Mouse (Mus musculus) midbrain, embryonic 15.5 days (tissue): Measurements from ENCODE around the gene Tnr. TPM values are rescaled to one million over a fixed set of nuclear protein-coding genes. Genes with fewer than 3 reads are reported as not detected.

Source experiments
- ATAC-seq: fragments of 200-750 bp; cut with Nextera tagmentation; replicated peaks from 2 replicates; pipeline ENCODE4 v1.8.0; 2017; ENCODE audit warnings: moderate TSS enrichment
- H3K27ac ChIP-seq: fragments of 300-500 bp; sonication (generic); 2 replicates; pipeline ENCODE4 v1.5.1; 2015; ENCODE audit warnings: mild to moderate bottlenecking, inconsistent platforms
- H3K27me3 ChIP-seq: fragments of 300-500 bp; sonication (generic); replicated peaks from 2 replicates; pipeline ENCODE4 v1.6.1; 2015; ENCODE audit warnings: inconsistent platforms
- H3K36me3 ChIP-seq: fragments of 300-500 bp; sonication (generic); replicated peaks from 2 replicates; pipeline ENCODE4 v1.6.1; 2015; ENCODE audit warnings: inconsistent platforms
- H3K4me1 ChIP-seq: fragments of 300-500 bp; sonication (generic); 2 replicates; pipeline ENCODE4 v1.6.1; 2015; ENCODE audit warnings: inconsistent platforms
- H3K4me2 ChIP-seq: fragments of 300-500 bp; sonication (generic); 2 replicates; pipeline ENCODE4 v1.6.1; 2015; ENCODE audit warnings: inconsistent platforms, mild to moderate bottlenecking, moderate library complexity
- H3K4me3 ChIP-seq: fragments of 300-500 bp; sonication (generic); 2 replicates; pipeline ENCODE4 v1.5.1; 2015; ENCODE audit warnings: mild to moderate bottlenecking, inconsistent platforms
- H3K9ac ChIP-seq: fragments of 300-500 bp; sonication (generic); 2 replicates; pipeline ENCODE4 v1.6.1; 2015; ENCODE audit warnings: mild to moderate bottlenecking, inconsistent platforms
- H3K9me3 ChIP-seq: fragments of 300-500 bp; sonication (generic); 2 replicates; pipeline ENCODE4 v1.6.1; 2016; ENCODE audit warnings: inconsistent platforms
- WGBS: fragments of 180-500 bp; shearing (Covaris S2); methylation state at CpG from one replicate; pipeline ENCODE4 v1.1.7; 2015; ENCODE audit warnings: mixed read lengths; 5-methylcytosine and 5-hydroxymethylcytosine counted together
- polyA plus RNA-seq: library from polyadenylated mRNA; unstranded; fragments of >200 nt; fragmentation: Nextera tagmentation; extraction: Ambion mirVana; gene quantifications from 2 replicates; pipeline ENCODE4 v1.2.1, GENCODE M21; 2015

Tnr gene
- polyA plus RNA-seq, 1 experiment from 2014 or later = 6.6 TPM

GRCm38 (mm10) chr1:159532841-159533569 is 9.4 kb downstream of the Tnr start:
- ATAC-seq = no peak
- Histone ChIP-seq H3K27ac (no peak overlapping the region), H3K9ac (no peak overlapping the region), H3K36me3 (no peaks in the 10 kb centered on the region), H3K4me3 (no peak overlapping the region), H3K9me3 (no peaks in the 10 kb centered on the region), H3K4me2 (no peak overlapping the region), H3K4me1 (0 out of 2 replicates have a peak, but pooled peaks cover 9% of the 10 kb centered on the region), H3K27me3 (no peaks in the 10 kb centered on the region)
- 49% methylated on average over 4 of the region's 4 CpGs for WGBS

GRCm38 (mm10) chr1:159535582-159535981 is 12.0 kb downstream of the Tnr start:
- ATAC-seq = no peak
- Histone ChIP-seq H3K36me3 (no peaks in the 10 kb centered on the region), H3K27ac (no peak overlapping the region), H3K9ac (no peak overlapping the region), H3K9me3 (no peaks in the 10 kb centered on the region), H3K4me3 (no peak overlapping the region), H3K27me3 (no peaks in the 10 kb centered on the region), H3K4me1 (0 out of 2 replicates have a peak, but pooled peaks cover 9% of the 10 kb centered on the region), H3K4me2 (no peak overlapping the region)
- WGBS = 3% methylated on average over 4 of the region's 4 CpGs

- Histone ChIP-seq H3K9ac (no peak overlapping the region), H3K4me1 (0 out of 2 replicates have a peak, but pooled peaks cover 9% of the 10 kb centered on the region), H3K27me3 (no peaks in the 10 kb centered on the region), H3K4me2 (no peak overlapping the region), H3K9me3 (no peaks in the 10 kb centered on the region), H3K4me3 (no peak overlapping the region), H3K27ac (no peak overlapping the region), H3K36me3 (no peaks in the 10 kb centered on the region)
- no peak for ATAC-seq
These were observed 14.0 kb downstream of the Tnr start for GRCm38 (mm10) chr1:159537541-159537940.

GRCm38 (mm10) chr1:159538076-159538475 is 14.5 kb downstream of the Tnr start:
- Histone ChIP-seq H3K4me2 (no peak overlapping the region), H3K4me1 (0 out of 2 replicates have a peak, but pooled peaks cover 7% of the 10 kb centered on the region), H3K4me3 (no peak overlapping the region), H3K27me3 (no peaks in the 10 kb centered on the region), H3K9ac (no peak overlapping the region), H3K9me3 (no peaks in the 10 kb centered on the region), H3K36me3 (no peaks in the 10 kb centered on the region), H3K27ac (no peak overlapping the region)
- no peak for ATAC-seq
- WGBS = 7% methylated on average over 7 of the region's 7 CpGs

DNA sequence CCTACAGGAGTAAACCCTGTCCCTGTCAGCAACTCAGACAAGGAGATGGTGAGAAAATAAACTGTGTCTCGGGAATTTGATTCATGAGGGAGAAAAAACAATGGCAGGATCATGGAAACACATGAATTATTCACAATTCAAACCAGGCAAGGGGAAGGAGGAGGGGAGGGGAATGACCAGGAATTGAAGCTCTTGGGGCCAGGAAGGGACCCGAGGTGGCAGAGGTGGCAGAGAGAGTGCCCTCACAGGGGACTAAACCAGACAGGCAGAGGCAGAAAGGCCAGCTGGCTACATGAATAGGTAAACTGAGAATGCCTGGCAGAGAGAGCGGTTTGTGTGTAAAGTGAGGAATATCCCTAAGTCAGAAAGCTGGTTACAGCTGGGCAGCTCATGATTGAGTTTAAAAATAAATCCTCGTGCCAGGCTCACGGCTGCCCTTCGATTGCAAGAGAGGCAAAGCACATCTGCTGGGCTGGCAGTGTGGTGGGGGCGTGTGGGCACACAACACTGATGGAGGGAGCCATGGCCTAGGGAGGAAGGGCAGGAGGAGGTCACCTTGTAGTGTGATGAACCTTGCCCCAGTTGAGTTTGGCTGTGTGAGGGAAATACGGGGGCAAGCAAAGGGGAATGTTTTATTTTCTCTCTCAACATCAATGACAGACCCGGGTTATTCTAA is 22.0 kb downstream of the Tnr start:
- no peaks in the 10 kb centered on the region for H3K9me3 ChIP-seq
- H3K9ac ChIP-seq = no peak overlapping the region
- no peak for ATAC-seq
- H3K4me2 ChIP-seq = no peak overlapping the region
- no peak overlapping the region for H3K27ac ChIP-seq
- 54% methylated on average over 9 of the region's 9 CpGs for WGBS
- H3K4me1 ChIP-seq = peaks cover 7% of the 10 kb centered on the region
- no peaks in the 10 kb centered on the region for H3K27me3 ChIP-seq
- no peaks in the 10 kb centered on the region for H3K36me3 ChIP-seq
- no peak overlapping the region for H3K4me3 ChIP-seq

DNA sequence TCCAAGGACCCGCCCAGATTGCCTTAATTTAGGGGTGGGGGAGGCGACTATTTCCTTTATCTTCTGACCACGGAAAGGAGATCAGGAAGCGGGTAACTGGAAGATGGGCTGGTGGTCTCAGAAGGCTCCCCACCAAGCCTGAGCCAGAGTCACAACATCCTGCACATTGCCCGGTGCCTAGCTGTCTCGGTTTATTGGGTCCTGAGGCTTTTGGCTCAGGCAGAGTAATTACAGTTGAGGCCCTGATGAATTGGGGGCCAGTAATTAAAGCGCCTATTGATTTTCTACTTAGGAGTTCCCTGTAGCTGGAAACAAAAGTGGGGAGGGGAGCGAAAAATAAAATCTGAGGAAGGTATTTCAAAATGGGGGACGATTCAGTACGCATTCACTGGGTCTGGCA is 27.5 kb downstream of the Tnr start:
- Histone ChIP-seq H3K4me3 (no peak overlapping the region), H3K9ac (no peak overlapping the region), H3K36me3 (no peaks in the 10 kb centered on the region), H3K27me3 (0 out of 2 replicates have a peak, but pooled peaks cover 3% of the 10 kb centered on the region), H3K4me2 (no peak overlapping the region), H3K9me3 (no peaks in the 10 kb centered on the region), H3K4me1 (no peaks in the 10 kb centered on the region), H3K27ac (no peak overlapping the region)
- 68% methylated on average over 10 of the region's 10 CpGs for WGBS
- no peak for ATAC-seq

DNA sequence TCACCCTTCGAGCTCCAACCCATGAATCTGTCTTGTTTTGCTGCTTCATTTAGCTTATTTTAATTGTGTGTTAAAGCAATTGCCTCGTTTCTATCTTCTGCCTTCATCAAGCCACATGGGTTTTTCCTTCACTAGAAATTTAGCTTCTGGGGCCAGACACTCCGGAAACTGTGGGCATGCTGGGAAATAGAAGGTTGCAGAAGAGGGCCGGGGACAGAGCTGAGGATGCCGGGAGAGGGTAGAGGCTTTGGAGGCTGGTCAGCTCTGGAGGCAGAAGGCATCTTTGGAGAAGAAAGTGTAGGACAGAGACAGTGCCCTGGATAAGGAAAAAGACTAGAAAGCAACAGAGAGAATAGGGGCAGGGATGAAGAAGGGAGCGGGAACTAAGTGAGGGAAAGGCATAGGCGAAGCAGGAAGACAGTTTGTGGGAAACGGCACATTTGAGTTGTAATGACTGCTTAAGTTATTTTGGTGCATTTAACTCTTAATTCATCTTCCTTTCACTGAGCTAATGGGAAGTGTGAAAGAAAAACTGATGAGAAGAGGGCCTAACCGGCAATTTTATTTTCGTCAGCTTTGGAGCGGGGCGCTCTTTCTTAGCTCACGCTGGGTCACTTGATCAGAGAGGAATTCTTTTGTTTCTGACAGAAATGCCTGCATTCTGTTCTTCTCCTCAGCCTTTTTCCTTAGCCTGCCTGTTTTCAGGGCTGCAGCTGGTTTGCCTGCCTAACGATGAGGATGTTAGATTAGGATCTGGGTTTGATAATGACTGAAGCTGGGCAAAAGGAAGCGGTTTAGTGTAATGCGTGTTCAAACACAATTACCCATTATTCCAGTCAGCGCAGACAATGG is 28.2 kb downstream of the Tnr start:
- H3K4me1 ChIP-seq = no peaks in the 10 kb centered on the region
- no peaks in the 10 kb centered on the region for H3K36me3 ChIP-seq
- no peak overlapping the region for H3K27ac ChIP-seq
- H3K9me3 ChIP-seq = no peaks in the 10 kb centered on the region
- H3K9ac ChIP-seq = no peak overlapping the region
- WGBS = 29% methylated on average over 17 of the region's 17 CpGs
- no peak overlapping the region for H3K4me2 ChIP-seq
- ATAC-seq = no peak
- H3K4me3 ChIP-seq = no peak overlapping the region
- 0 out of 2 replicates have a peak, but pooled peaks cover 3% of the 10 kb centered on the region for H3K27me3 ChIP-seq

DNA sequence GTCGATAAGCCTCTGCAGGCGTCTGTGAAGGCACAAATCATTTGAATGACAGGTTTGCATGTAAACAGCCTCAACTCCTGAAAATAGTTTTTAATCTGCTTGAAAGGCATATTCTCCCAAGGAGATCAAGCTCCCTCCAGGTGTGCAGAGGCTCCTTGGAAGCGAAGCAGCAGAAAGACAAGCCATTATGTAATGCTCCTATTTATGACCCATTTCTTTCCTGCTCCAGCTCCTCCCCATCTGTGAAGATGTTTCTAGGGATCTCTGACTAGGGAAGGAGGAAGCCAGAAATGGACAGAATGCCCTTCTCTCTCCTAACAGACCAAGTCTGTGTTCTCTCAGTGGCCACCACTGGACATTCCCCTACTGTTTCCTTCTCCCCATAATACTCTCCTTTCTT is 38.0 kb downstream of the Tnr start:
- ATAC-seq = no peak
- no peaks in the 10 kb centered on the region for H3K9me3 ChIP-seq
- WGBS = 80% methylated on average over 3 of the region's 3 CpGs
- no peak overlapping the region for H3K4me3 ChIP-seq
- H3K27ac ChIP-seq = no peak overlapping the region
- no peaks in the 10 kb centered on the region for H3K4me1 ChIP-seq
- no peak overlapping the region for H3K4me2 ChIP-seq
- no peaks in the 10 kb centered on the region for H3K36me3 ChIP-seq
- H3K27me3 ChIP-seq = no peaks in the 10 kb centered on the region
- H3K9ac ChIP-seq = no peak overlapping the region

DNA sequence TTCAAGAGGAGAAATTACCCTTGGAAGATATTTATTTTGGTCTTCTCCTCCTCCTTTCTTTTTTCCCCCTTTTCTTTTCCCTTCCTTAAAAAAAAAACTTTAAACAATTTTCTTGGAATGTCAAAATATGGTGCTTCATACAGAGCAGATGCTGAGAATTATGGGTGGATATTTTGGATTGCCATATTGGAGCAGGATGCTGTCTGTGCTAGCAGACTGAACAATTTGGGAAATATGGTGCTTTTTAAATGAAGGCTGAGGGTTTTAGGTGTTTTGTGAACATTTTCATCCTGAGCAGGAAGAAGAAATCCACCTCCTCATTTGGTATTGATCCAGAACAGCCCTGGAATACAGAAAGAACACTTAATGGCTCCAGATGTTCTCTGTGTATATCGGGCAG is 41.6 kb downstream of the Tnr start:
- H3K36me3 ChIP-seq = no peaks in the 10 kb centered on the region
- no peaks in the 10 kb centered on the region for H3K9me3 ChIP-seq
- no peak overlapping the region for H3K4me3 ChIP-seq
- H3K27me3 ChIP-seq = no peaks in the 10 kb centered on the region
- H3K4me2 ChIP-seq = no peak overlapping the region
- ATAC-seq = no peak
- H3K27ac ChIP-seq = no peak overlapping the region
- 94% methylated on average over 1 of the region's 1 CpGs for WGBS
- H3K4me1 ChIP-seq = peaks cover 3% of the 10 kb centered on the region
- H3K9ac ChIP-seq = no peak overlapping the region

GRCm38 (mm10) chr1:159566046-159566445 is 42.5 kb downstream of the Tnr start:
- WGBS = 81% methylated on average over 6 of the region's 6 CpGs
- no peaks in the 10 kb centered on the region for H3K27me3 ChIP-seq

GRCm38 (mm10) chr1:159567171-159567570 is 43.6 kb downstream of the Tnr start:
- Histone ChIP-seq H3K4me3 (no peak overlapping the region), H3K4me1 (peaks cover 8% of the 10 kb centered on the region), H3K27ac (no peak overlapping the region; the same call in 1 of the 2 replicates), H3K36me3 (no peaks in the 10 kb centered on the region), H3K4me2 (no peak overlapping the region), H3K27me3 (no peaks in the 10 kb centered on the region), H3K9me3 (no peaks in the 10 kb centered on the region), H3K9ac (no peak overlapping the region)
- 85% methylated on average over 7 of the region's 7 CpGs for WGBS
- ATAC-seq = no peak

More at GRCm38 (mm10) chr1:159566046-159566445, 42.5 kb downstream of the Tnr start:
- Histone ChIP-seq H3K36me3 (no peaks in the 10 kb centered on the region), H3K27ac (no peak overlapping the region), H3K4me3 (no peak overlapping the region), H3K4me2 (no peak overlapping the region), H3K9ac (no peak overlapping the region), H3K9me3 (no peaks in the 10 kb centered on the region), H3K4me1 (peaks cover 8% of the 10 kb centered on the region)
- no peak for ATAC-seq

DNA sequence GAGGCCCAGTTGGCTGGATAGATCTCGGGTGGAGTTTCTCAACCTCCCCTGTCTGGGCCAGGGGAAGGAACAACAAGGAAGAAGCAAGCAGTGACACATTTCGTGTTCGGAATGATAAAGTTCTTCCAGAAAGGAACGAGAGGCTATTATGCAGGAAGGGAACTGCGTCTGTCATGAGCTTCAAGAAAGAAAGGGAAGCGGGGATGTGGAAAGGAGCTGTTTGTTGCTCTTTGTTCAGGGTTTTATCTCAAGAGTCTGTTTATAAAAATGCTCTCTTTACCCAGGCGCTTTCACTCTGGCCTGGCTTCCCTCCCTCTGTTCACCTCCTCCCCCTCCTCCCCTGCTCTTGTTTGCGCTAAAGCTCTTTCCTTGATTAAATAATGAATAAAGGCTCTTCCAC is 46.7 kb downstream of the Tnr start:
- WGBS = 21% methylated on average over 8 of the region's 8 CpGs
- H3K27me3 ChIP-seq = no peaks in the 10 kb centered on the region
- H3K27ac ChIP-seq = peak overlapping the region; percentile 62
- ATAC-seq = peak; percentile 67; the same call in 1 of the 2 replicates
- H3K9ac ChIP-seq = no peak overlapping the region
- peak overlapping the region; percentile 21; the same call in 1 of the 2 replicates for H3K4me2 ChIP-seq
- H3K4me3 ChIP-seq = no peak overlapping the region
- no peaks in the 10 kb centered on the region for H3K36me3 ChIP-seq
- H3K4me1 ChIP-seq = peaks cover 8% of the 10 kb centered on the region
- H3K9me3 ChIP-seq = no peaks in the 10 kb centered on the region
